Mouse (Mus musculus): ENCODE measurements around the gene Ssh1.
A peak's percentile ranks its signal among the peaks of the same experiment; 100 is the strongest.

The Ssh1 gene

GRCm38 (mm10) chr5:113993487-113994465 is at the start of gene Ssh1:
Gene Ssh1 (minus strand): TSS chr5:113993894.
- DNase-seq (ENCODE audit: low read depth, low spot score): peak; percentile 83

DNA sequence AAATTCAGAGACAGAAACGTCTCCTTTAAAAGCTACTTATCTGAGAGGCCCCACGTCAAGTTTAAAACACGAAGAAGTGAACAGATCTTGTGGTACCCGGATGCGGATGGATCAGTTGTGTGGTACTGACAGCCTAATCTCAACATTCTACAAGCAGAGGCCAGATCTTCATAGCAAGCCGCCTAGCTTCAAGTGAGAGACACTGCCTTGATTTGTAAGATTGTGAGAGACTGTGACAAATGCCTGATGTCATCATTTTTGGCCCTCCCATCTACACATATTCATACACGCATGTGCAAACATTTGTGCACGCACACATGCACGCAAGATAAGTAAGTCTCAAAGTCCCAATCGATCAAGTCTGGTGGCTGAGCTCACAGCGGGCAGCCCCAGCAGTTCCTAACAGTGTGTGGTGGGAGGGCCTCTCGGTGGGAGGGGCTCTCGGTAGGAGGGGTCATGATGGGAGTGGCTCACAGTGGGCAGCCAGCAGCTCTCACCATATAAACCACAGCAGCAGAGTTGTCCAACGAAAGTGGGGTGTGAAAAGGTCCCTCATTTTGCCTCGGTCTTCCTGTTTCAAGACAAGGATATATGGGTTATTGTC is 47.7 kb upstream of the Ssh1 start:
- peak; percentile 59 for DNase-seq (ENCODE audit: low read depth, low spot score)

DNA sequence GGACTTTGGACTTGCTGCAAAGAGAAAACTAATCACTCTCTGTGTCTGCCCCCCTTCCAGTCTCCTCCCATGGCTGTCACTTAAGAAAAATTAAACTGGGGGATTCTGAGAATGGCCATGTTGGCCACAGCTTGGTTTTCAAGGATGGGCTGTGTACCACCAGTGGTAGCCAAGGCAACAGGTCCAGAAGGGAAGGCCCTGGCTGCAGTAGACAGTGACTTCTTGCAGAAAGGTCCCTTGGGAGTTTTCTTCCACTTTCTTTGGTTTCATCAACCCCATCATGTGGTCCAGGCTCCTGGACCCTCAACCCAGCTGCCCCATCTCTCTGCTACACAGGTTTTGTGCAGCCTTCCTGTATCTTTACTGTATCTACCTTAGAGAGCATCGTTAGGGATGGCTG is 47.2 kb upstream of the Ssh1 start:
- DNase-seq (ENCODE audit: low read depth, low spot score): no peak

GRCm38 (mm10) chr5:114040508-114040907 is 46.8 kb upstream of the Ssh1 start:
- no peak for DNase-seq (ENCODE audit: low read depth, low spot score)

DNA sequence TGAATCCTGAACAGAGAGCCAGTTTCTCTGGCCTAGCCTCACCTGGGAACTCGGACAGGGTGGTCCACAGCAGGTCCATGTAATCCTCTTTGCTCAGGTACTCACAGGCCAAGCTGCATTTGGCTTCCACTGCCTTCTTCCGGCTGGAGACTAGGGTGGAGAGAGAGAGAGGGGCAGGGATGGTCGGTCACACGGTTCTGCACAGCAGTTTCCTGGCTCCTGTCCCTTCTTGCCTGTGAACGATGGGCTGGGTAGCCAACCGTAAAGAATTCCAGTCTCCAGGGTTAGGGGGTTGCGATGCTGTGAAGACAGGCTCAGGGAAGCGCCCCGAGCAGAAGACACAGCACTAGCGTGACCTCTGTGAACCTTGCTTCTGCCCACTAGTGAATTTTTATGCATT is 41.4 kb upstream of the Ssh1 start:
- no peak for DNase-seq (ENCODE audit: low read depth, low spot score)

DNA sequence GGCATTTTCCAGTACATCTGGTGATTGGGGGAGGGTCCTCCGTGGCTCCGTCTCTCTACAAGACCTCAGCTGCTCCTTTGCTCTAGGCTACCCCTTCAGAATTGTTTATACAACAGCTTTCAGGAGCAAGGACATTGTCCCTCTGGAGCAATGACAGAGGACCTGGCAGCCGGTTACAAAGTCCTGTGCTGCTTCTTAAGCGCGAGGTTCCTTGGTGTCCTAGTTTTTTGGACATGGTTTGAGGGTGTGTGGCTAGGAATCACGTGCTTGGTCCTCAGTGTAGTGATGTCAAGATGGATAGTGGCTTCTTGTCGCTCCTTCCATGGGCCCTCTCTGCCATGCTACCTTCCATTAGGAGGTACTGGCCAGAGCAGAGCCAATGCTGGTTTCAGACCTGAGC is 40.7 kb upstream of the Ssh1 start:
- no peak for DNase-seq (ENCODE audit: low read depth, low spot score)

DNA sequence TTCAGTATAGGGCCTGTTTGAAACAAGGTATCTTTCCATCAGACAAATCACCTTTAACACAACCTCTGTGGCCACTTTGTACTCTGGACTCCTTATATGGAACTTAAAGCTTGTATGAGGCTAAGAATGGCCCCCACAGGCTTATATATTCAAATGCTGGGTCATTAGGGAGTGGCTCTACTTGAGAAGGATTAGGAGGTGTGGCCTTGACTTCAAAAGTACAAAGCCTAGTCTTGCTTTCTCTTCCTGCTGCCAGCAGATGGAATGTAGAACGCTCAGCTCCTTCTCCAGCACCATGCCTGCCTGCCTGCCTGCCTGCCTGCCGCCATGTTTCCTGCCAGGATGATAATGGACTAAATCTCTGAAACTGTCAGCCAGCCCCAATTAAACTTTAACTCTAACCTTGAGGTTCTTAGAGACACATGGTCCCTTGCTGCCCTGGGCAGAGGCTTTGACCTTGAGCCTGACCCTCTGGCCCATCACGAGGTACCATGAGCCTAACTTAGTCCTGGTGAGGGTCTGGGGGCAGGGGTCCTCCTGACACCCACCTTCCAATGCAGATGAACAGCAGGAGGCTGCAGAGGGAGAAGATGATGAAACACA is 38.6 kb upstream of the Ssh1 start:
- no peak for DNase-seq (ENCODE audit: low read depth, low spot score)

DNA sequence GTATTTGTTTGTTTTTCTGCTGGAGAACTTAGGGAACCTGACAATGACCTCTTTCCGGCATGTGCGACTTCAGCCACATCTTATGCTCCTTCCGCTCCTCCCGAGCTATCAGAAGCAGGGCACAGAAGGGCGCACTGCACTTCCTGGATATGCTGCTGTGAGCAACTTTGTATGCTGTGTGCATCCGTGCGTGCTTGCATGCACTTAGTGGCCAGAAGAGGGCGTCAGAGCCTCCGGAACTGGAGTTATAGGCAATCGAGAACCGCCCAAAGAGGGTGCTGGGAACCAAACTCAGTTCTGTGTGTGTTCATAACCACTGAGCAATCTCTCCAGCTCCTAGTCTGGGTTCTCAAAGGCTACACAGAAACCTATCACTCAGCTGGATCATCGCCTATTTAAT is 37.0 kb upstream of the Ssh1 start:
- no peak for DNase-seq (ENCODE audit: low read depth, low spot score)

DNA sequence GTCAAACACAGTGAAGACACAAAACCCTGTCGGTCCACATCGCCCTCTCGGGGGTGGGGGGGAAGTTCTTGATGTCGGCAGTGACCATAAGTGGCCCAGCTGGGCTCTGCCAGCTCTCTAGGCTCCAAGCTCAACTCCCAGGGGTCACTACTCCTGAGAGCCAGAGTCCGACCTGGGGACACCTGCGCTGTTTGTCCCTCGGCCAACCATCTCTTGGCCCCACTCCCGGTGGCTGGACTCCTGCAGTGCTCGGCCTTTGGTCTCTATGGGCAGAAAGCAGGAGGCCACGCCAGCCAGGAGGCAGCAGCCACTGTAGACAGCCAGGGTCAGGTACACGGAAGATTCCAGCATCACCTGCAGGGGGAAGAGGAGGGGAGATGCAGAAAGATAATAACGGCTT is 34.4 kb upstream of the Ssh1 start:
- DNase-seq (ENCODE audit: low read depth, low spot score): no peak

GRCm38 (mm10) chr5:114027217-114027944 is 33.7 kb upstream of the Ssh1 start:
- no peak for DNase-seq (ENCODE audit: low read depth, low spot score)

DNA sequence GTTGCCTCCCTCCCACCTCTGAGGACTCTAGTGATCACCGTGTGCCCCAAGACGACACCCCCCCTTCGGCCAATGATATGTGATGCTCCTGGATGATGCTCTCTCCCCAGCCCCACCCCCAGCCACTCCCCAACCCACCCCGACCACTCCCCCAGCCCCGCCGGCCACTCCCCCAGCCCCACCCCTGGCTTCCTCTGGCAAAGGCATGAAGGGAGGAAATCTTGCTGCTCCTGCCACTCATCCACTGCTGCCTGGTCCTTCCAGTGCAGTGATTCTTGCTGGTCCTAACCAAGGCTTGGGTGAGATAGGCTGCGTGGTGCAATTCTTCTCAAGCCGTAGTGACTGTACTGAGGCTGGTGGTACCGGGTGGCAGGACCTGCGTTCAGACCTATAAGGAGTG is 31.2 kb upstream of the Ssh1 start:
- peak; percentile 12 for DNase-seq (ENCODE audit: low read depth, low spot score)

GRCm38 (mm10) chr5:114024390-114024789 is 30.7 kb upstream of the Ssh1 start:
- peak; percentile 13 for DNase-seq (ENCODE audit: low read depth, low spot score)

DNA sequence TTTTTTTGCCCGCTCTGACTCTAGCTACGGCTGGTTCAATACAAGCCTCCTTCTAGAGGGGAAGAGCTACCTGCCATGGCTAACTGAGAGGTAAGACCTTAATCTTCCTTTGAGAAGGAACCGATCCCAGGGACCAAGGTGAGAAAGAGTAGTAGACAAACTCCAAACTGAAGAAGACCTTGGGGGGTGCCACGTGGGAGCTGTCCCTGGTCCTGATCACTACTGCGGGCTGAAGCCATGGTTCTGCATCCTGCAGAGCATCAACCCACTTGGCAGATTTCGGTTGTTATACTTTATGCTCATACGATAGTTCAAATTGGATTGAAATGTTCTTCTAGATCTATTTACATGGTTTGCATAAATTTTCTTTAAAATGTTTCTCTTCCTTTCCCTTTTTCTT is 21.4 kb upstream of the Ssh1 start:
- DNase-seq (ENCODE audit: low read depth, low spot score): peak; percentile 23

GRCm38 (mm10) chr5:114009049-114009448 is 15.4 kb upstream of the Ssh1 start:
- DNase-seq (ENCODE audit: low read depth, low spot score): no peak

GRCm38 (mm10) chr5:114007753-114008453 is 14.2 kb upstream of the Ssh1 start:
- DNase-seq (ENCODE audit: low read depth, low spot score): no peak

GRCm38 (mm10) chr5:114006974-114007373 is 13.3 kb upstream of the Ssh1 start:
- no peak for DNase-seq (ENCODE audit: low read depth, low spot score)

- no peak for DNase-seq (ENCODE audit: low read depth, low spot score)
Observed at GRCm38 (mm10) chr5:114005100-114005499, 11.4 kb upstream of the Ssh1 start.

DNA sequence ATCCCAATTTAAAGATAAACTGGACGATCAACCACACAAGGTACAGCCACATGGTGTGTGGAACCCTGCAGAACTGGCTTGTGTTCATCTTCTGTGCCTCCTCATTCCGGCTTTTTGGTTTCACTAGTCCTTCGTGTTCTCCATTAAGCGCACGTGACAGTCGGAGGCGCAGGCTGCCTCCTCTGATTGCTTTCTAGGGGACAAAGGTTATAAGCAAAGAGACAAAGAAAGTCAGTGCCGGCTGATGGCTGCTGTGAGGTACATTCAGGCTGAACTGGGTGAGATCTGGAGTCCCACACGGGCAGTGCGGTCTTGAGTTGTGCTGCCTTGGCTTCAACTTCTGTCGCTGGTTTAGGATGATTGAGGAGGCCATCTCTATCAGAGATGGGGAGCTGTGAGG is 10.9 kb upstream of the Ssh1 start:
- no peak for DNase-seq (ENCODE audit: low read depth, low spot score)

DNA sequence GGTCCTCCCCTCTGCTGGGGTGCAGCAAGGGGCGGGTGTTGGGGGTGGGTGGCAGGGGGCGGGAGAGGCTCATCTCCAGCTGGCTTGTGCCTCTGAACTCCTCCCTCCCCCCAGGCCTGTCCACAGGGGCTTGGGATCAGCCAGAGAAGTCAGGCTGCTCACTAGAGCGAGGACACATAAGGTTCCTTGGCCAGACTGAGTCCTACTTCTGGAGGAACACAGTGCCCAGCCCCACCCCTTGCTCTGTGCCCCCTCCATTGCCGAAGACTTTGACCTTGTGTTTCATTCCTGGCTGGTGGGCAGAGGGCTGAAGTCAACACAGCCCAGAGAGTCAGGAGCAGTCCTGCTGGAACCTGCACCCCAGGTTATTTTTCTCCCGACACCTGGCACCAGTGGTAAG is 9.8 kb upstream of the Ssh1 start, which contains the start of gene Dao:
Gene Dao (plus strand): TSS at position 162 of the 400 bp plus-strand sequence.
- DNase-seq (ENCODE audit: low read depth, low spot score): no peak

DNA sequence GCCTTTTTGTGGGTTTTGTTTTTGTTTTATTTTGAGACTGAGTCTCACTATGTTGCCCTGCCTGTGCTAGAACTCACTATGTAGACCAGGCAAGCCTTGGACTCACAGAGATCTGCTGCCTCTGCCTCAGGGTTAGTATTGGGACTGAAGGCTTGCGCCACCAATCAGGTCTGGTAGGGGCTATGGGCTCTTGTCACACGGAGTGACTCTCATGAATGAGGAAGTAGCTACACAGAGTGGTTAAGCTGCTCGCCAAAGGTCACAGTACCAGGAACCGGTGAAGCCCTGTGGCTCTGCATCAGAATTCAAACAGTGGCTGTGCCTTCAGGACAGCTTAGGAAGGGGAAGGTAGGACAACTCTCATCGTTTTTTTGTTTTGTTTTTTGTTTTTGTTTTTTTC is 5.7 kb upstream of the Ssh1 start:
- DNase-seq (ENCODE audit: low read depth, low spot score): peak; percentile 44

GRCm38 (mm10) chr5:113996458-113996857 is 2.8 kb upstream of the Ssh1 start:
- DNase-seq (ENCODE audit: low read depth, low spot score): no peak
